Mouse (Mus musculus): ENCODE data around the gene Cldnd1. TPM values are rescaled to one million over a fixed set of nuclear protein-coding genes. Genes with fewer than 3 reads are reported as not detected.

Cldnd1 gene
- polyA plus RNA-seq (2014; fragmentation: Nextera tagmentation; extraction: Ambion mirVana): 108 and 123 TPM in 2 replicates

- ATAC-seq (replicated peaks; ENCODE audit: low FRiP score, low TSS enrichment, low read depth): peak; percentile 100
- Histone ChIP-seq H3K9ac (ENCODE audit: low read length) (peak within 1 kb of the TSS; percentile 76), H3K4me1 (replicated peaks; ENCODE audit: control insufficient read depth, insufficient read depth, low read length) (peaks cover 7% of the 10 kb centered on the region), H3K4me2 (ENCODE audit: low read length) (peak within 1 kb of the TSS; percentile 60), H3K4me3 (ENCODE audit: low read depth, low read length) (peak within 1 kb of the TSS; percentile 74), H3K27ac (ENCODE audit: low read depth) (peak within 1 kb of the TSS; percentile 64), H3K27me3 (replicated peaks; ENCODE audit: control insufficient read depth, insufficient read depth, low read length) (no peaks in the 10 kb centered on the region), H3K9me3 (ENCODE audit: control insufficient read depth, low read length) (no peaks in the 10 kb centered on the region), H3K36me3 (ENCODE audit: control insufficient read depth, insufficient read depth, low read length) (peaks cover 29% of the 10 kb centered on the region)
- WGBS: 2% methylated on average over 25 of the region's 35 CpGs
- peak; percentile 93 for DNase-seq (ENCODE audit: low spot score)
These were observed at the start of gene Cldnd1 for GRCm38 (mm10) chr16:58727477-58728131. TSS of gene Cldnd1 (plus strand) at chr16:58727910.

GRCm38 (mm10) chr16:58678660-58679059, 49.0 kb upstream of the Cldnd1 start:
- Histone ChIP-seq H3K9ac (ENCODE audit: low read length) (no peak overlapping the region), H3K9me3 (ENCODE audit: control insufficient read depth, low read length) (no peaks in the 10 kb centered on the region), H3K4me3 (ENCODE audit: low read depth, low read length) (no peak overlapping the region), H3K4me1 (replicated peaks; ENCODE audit: control insufficient read depth, insufficient read depth, low read length) (no peaks in the 10 kb centered on the region), H3K27me3 (replicated peaks; ENCODE audit: control insufficient read depth, insufficient read depth, low read length) (no peaks in the 10 kb centered on the region), H3K4me2 (ENCODE audit: low read length) (no peak overlapping the region), H3K36me3 (ENCODE audit: control insufficient read depth, insufficient read depth, low read length) (peaks cover 59% of the 10 kb centered on the region), H3K27ac (ENCODE audit: low read depth) (no peak overlapping the region)
- WGBS: 75% methylated on average over 7 of the region's 7 CpGs
- no peak for ATAC-seq (replicated peaks; ENCODE audit: low FRiP score, low TSS enrichment, low read depth)
- no peak for DNase-seq (ENCODE audit: low spot score)

- Histone ChIP-seq H3K9me3 (ENCODE audit: control insufficient read depth, low read length) (no peaks in the 10 kb centered on the region), H3K4me3 (ENCODE audit: low read depth, low read length) (no peak overlapping the region), H3K36me3 (ENCODE audit: control insufficient read depth, insufficient read depth, low read length) (peaks cover 27% of the 10 kb centered on the region), H3K27me3 (replicated peaks; ENCODE audit: control insufficient read depth, insufficient read depth, low read length) (no peaks in the 10 kb centered on the region), H3K9ac (ENCODE audit: low read length) (no peak overlapping the region), H3K4me1 (replicated peaks; ENCODE audit: control insufficient read depth, insufficient read depth, low read length) (no peaks in the 10 kb centered on the region), H3K4me2 (ENCODE audit: low read length) (no peak overlapping the region), H3K27ac (ENCODE audit: low read depth) (no peak overlapping the region)
- WGBS: 85% methylated on average over 6 of the region's 6 CpGs
- DNase-seq (ENCODE audit: low spot score) (no peak), ATAC-seq (replicated peaks; ENCODE audit: low FRiP score, low TSS enrichment, low read depth) (no peak)
These were observed 45.7 kb upstream of the Cldnd1 start for GRCm38 (mm10) chr16:58682046-58682445.

GRCm38 (mm10) chr16:58682870-58683269, 44.8 kb upstream of the Cldnd1 start:
- Histone ChIP-seq H3K9ac (ENCODE audit: low read length) (no peak overlapping the region), H3K4me1 (replicated peaks; ENCODE audit: control insufficient read depth, insufficient read depth, low read length) (no peaks in the 10 kb centered on the region), H3K36me3 (ENCODE audit: control insufficient read depth, insufficient read depth, low read length) (peaks cover 18% of the 10 kb centered on the region), H3K4me2 (ENCODE audit: low read length) (no peak overlapping the region), H3K27me3 (replicated peaks; ENCODE audit: control insufficient read depth, insufficient read depth, low read length) (no peaks in the 10 kb centered on the region), H3K9me3 (ENCODE audit: control insufficient read depth, low read length) (no peaks in the 10 kb centered on the region), H3K4me3 (ENCODE audit: low read depth, low read length) (no peak overlapping the region), H3K27ac (ENCODE audit: low read depth) (no peak overlapping the region)
- 85% methylated on average over 7 of the region's 7 CpGs for WGBS
- DNase-seq (ENCODE audit: low spot score) (no peak), ATAC-seq (replicated peaks; ENCODE audit: low FRiP score, low TSS enrichment, low read depth) (no peak)

- no peak for ATAC-seq (replicated peaks; ENCODE audit: low FRiP score, low TSS enrichment, low read depth)
- Histone ChIP-seq H3K36me3 (ENCODE audit: control insufficient read depth, insufficient read depth, low read length) (peaks cover 9% of the 10 kb centered on the region), H3K9me3 (ENCODE audit: control insufficient read depth, low read length) (no peaks in the 10 kb centered on the region), H3K27me3 (replicated peaks; ENCODE audit: control insufficient read depth, insufficient read depth, low read length) (no peaks in the 10 kb centered on the region), H3K4me2 (ENCODE audit: low read length) (no peak overlapping the region), H3K4me1 (replicated peaks; ENCODE audit: control insufficient read depth, insufficient read depth, low read length) (no peaks in the 10 kb centered on the region), H3K4me3 (ENCODE audit: low read depth, low read length) (no peak overlapping the region), H3K27ac (ENCODE audit: low read depth) (no peak overlapping the region), H3K9ac (ENCODE audit: low read length) (no peak overlapping the region)
- WGBS: 94% methylated on average over 4 of the region's 4 CpGs
- no peak for DNase-seq (ENCODE audit: low spot score)
These were observed 43.8 kb upstream of the Cldnd1 start for GRCm38 (mm10) chr16:58683911-58684310.

GRCm38 (mm10) chr16:58684537-58684936, 43.2 kb upstream of the Cldnd1 start:
- Histone ChIP-seq H3K27me3 (replicated peaks; ENCODE audit: control insufficient read depth, insufficient read depth, low read length) (no peaks in the 10 kb centered on the region), H3K4me1 (replicated peaks; ENCODE audit: control insufficient read depth, insufficient read depth, low read length) (no peaks in the 10 kb centered on the region), H3K27ac (ENCODE audit: low read depth) (no peak overlapping the region), H3K36me3 (ENCODE audit: control insufficient read depth, insufficient read depth, low read length) (peaks cover 8% of the 10 kb centered on the region), H3K4me2 (ENCODE audit: low read length) (no peak overlapping the region), H3K9me3 (ENCODE audit: control insufficient read depth, low read length) (no peaks in the 10 kb centered on the region), H3K4me3 (ENCODE audit: low read depth, low read length) (no peak overlapping the region), H3K9ac (ENCODE audit: low read length) (no peak overlapping the region)
- DNase-seq (ENCODE audit: low spot score) (no peak), ATAC-seq (replicated peaks; ENCODE audit: low FRiP score, low TSS enrichment, low read depth) (no peak)

GRCm38 (mm10) chr16:58685548-58686537, 41.9 kb upstream of the Cldnd1 start:
- ATAC-seq (replicated peaks; ENCODE audit: low FRiP score, low TSS enrichment, low read depth) (0 out of 2 replicates have a peak, but pooled peaks have one; percentile 50), DNase-seq (ENCODE audit: low spot score) (no peak)
- H3K9me3 ChIP-seq (ENCODE audit: control insufficient read depth, low read length): no peaks in the 10 kb centered on the region
- no peaks in the 10 kb centered on the region for H3K27me3 ChIP-seq (replicated peaks; ENCODE audit: control insufficient read depth, insufficient read depth, low read length)
- H3K36me3 ChIP-seq (ENCODE audit: control insufficient read depth, insufficient read depth, low read length): peaks cover 2% of the 10 kb centered on the region
- no peak overlapping the region for H3K27ac ChIP-seq (ENCODE audit: low read depth)
- no peaks in the 10 kb centered on the region for H3K4me1 ChIP-seq (replicated peaks; ENCODE audit: control insufficient read depth, insufficient read depth, low read length)
- no peak overlapping the region for H3K4me2 ChIP-seq (ENCODE audit: low read length)
- H3K9ac ChIP-seq (ENCODE audit: low read length): no peak overlapping the region
- no peak overlapping the region for H3K4me3 ChIP-seq (ENCODE audit: low read depth, low read length)
- 73% methylated on average over 20 of the region's 20 CpGs for WGBS

GRCm38 (mm10) chr16:58688534-58688933, 39.2 kb upstream of the Cldnd1 start:
- DNase-seq (ENCODE audit: low spot score) (no peak), ATAC-seq (replicated peaks; ENCODE audit: low FRiP score, low TSS enrichment, low read depth) (no peak)
- H3K4me2 ChIP-seq (ENCODE audit: low read length): no peak overlapping the region
- H3K4me3 ChIP-seq (ENCODE audit: low read depth, low read length): no peak overlapping the region
- WGBS: 83% methylated on average over 1 of the region's 1 CpGs
- H3K27ac ChIP-seq (ENCODE audit: low read depth): no peak overlapping the region
- no peaks in the 10 kb centered on the region for H3K9me3 ChIP-seq (ENCODE audit: control insufficient read depth, low read length)
- H3K9ac ChIP-seq (ENCODE audit: low read length): no peak overlapping the region
- H3K27me3 ChIP-seq (replicated peaks; ENCODE audit: control insufficient read depth, insufficient read depth, low read length): no peaks in the 10 kb centered on the region
- H3K4me1 ChIP-seq (replicated peaks; ENCODE audit: control insufficient read depth, insufficient read depth, low read length): no peaks in the 10 kb centered on the region
- H3K36me3 ChIP-seq (ENCODE audit: control insufficient read depth, insufficient read depth, low read length): no peaks in the 10 kb centered on the region

Data from intestine, embryonic 14.5 days (tissue).